Mouse (Mus musculus): ENCODE measurements around the gene Kcnmb3. TPM values are rescaled to one million over a fixed set of nuclear protein-coding genes. Genes with fewer than 3 reads are reported as not detected.
"Not testable (repeated sequence)": the region's sequence is repeated elsewhere in the genome, so short reads cannot be mapped to it uniquely, and the experiment has no call there.

Gene Kcnmb3
- polyA plus RNA-seq, 1 experiment from 2014 or later, result 0.16 TPM

DNA sequence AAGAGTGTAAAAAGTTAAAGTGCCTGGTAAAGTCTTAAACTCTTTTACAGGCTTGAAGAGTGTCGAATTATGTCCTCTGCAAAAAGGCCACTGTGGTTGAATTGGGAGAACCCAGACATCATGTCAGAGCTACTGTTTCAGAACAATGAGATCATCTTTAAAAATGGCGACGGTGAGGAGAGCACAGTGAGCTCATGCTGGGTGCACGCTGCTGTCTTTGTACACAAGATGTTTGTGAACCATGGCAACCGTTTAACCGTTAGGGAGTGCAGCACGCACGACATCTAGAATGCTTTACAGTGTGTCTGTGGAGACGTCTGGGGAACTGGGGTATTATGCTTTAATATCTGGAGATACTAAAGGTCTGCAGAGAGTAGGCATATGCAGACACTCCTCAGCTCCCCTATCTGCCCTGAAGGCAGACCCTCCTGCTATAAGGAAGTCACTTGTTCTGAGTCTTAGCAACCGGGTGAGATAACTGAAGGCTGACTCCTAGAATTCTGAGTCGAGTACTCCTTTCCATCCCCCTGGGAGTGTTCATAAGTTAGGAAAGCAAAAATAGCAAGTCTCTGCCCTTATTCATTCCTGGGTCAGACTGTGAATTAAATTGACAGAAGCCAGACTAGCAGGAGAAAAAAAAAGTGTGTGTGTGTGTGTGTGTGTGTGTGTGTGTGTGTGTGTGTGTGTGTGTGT is 37.6 kb downstream of the Kcnmb3 start:
- WGBS, result 61% methylated on average over 11 of the region's 11 CpGs
- H3K36me3 ChIP-seq (ENCODE audit: control insufficient read depth, insufficient read depth, low read length), result peaks cover 52% of the 10 kb centered on the region
- H3K4me3 ChIP-seq (ENCODE audit: low read depth, low read length), result no peak overlapping the region
- no peak overlapping the region for H3K9ac ChIP-seq (replicated peaks; ENCODE audit: low read depth, low read length)
- H3K27me3 ChIP-seq (ENCODE audit: control insufficient read depth, insufficient read depth, low read length), result no peaks in the 10 kb centered on the region
- no peak overlapping the region for H3K27ac ChIP-seq (ENCODE audit: low read depth, low read length)
- peak; percentile 51; the same call in 1 of the 2 replicates for ATAC-seq (ENCODE audit: low read depth)
- no peak overlapping the region for H3K4me2 ChIP-seq (ENCODE audit: low read depth, low read length)
- no peaks in the 10 kb centered on the region for H3K9me3 ChIP-seq (ENCODE audit: control insufficient read depth, low read length)
- no peaks in the 10 kb centered on the region for H3K4me1 ChIP-seq (ENCODE audit: control insufficient read depth, insufficient read depth, low read length)

DNA sequence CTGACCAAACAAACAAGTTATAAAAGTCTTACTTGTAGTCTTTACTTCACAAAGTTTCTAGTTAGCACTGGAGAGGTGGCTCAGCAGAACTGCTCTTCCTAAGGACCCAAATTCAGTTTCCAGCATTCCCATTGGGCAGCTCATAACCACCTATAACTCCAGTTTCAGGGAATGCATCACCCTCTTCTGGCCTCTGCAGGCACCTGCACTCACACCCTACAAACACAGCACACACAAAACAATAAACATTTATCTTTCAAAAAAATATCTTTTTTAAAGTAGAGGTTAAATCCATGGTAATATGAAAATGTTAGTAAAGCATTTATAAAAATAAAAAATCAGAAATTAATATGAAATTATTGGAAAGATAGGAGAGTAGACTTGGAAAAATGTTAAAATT is 50.3 kb downstream of the Kcnmb3 start:
- no peak for ATAC-seq (ENCODE audit: low read depth)
- no peak overlapping the region for H3K27ac ChIP-seq (ENCODE audit: low read depth, low read length)
- H3K4me1 ChIP-seq (ENCODE audit: control insufficient read depth, insufficient read depth, low read length), result no peaks in the 10 kb centered on the region
- no peaks in the 10 kb centered on the region for H3K9me3 ChIP-seq (ENCODE audit: control insufficient read depth, low read length)
- H3K4me3 ChIP-seq (ENCODE audit: low read depth, low read length), result no peak overlapping the region
- H3K4me2 ChIP-seq (ENCODE audit: low read depth, low read length), result no peak overlapping the region
- H3K9ac ChIP-seq (replicated peaks; ENCODE audit: low read depth, low read length), result no peak overlapping the region
- H3K36me3 ChIP-seq (ENCODE audit: control insufficient read depth, insufficient read depth, low read length), result peaks cover 49% of the 10 kb centered on the region
- no peaks in the 10 kb centered on the region for H3K27me3 ChIP-seq (ENCODE audit: control insufficient read depth, insufficient read depth, low read length)

DNA sequence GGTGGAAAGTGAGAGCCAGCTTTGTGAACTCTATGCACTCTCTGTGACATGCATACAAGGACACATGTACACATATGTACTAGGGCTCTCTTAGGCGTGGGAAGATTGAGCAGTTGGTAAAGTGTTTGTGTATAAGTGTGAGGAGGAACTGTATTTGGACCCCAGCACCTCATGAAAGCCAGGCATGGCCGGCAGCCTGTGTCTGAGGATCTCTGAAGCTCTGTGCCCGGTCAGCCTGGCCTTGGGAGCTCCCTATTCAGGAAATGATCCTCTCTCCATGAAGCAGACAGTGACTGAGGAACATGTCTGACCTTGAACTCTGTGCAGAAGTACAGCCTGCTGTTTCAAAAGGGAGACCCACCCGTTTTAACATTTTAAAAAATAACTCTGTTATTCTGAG is 53.3 kb downstream of the Kcnmb3 start:
- H3K9me3 ChIP-seq (ENCODE audit: control insufficient read depth, low read length), result no peaks in the 10 kb centered on the region
- 90% methylated on average over 4 of the region's 4 CpGs for WGBS

DNA sequence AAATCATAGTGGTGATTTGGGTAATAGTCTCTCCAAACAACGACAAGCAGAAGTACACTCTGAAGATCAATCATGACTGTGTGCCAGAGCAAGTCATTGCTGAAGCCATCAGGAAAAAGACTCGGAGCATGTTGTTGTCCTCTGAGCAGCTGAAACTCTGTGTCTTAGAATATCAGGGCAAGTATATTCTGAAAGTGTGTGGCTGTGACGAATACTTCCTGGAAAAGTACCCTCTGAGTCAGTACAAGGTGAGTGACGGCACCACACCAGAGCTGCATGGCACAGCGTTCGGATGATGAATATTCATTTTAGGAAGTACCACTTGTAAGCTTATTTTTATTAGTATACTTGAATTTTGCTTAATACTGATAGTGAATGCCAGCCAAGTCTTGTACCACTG is 54.2 kb downstream of the Kcnmb3 start:
- no peak overlapping the region for H3K27ac ChIP-seq (ENCODE audit: low read depth, low read length)
- no peak overlapping the region for H3K4me2 ChIP-seq (ENCODE audit: low read depth, low read length)
- H3K9ac ChIP-seq (replicated peaks; ENCODE audit: low read depth, low read length), result no peak overlapping the region
- no peak overlapping the region for H3K4me3 ChIP-seq (ENCODE audit: low read depth, low read length)
- H3K4me1 ChIP-seq (ENCODE audit: control insufficient read depth, insufficient read depth, low read length), result no peaks in the 10 kb centered on the region
- ATAC-seq (ENCODE audit: low read depth), result no peak
- no peaks in the 10 kb centered on the region for H3K9me3 ChIP-seq (ENCODE audit: control insufficient read depth, low read length)
- H3K36me3 ChIP-seq (ENCODE audit: control insufficient read depth, insufficient read depth, low read length), result peaks cover 42% of the 10 kb centered on the region
- no peaks in the 10 kb centered on the region for H3K27me3 ChIP-seq (ENCODE audit: control insufficient read depth, insufficient read depth, low read length)
- WGBS, result 96% methylated on average over 6 of the region's 6 CpGs

More for the DNA sequence above, 53.3 kb downstream of the Kcnmb3 start:
- no peak for ATAC-seq (ENCODE audit: low read depth)
- no peak overlapping the region for H3K27ac ChIP-seq (ENCODE audit: low read depth, low read length)
- no peak overlapping the region for H3K4me3 ChIP-seq (ENCODE audit: low read depth, low read length)
- H3K27me3 ChIP-seq (ENCODE audit: control insufficient read depth, insufficient read depth, low read length), result no peaks in the 10 kb centered on the region
- no peak overlapping the region for H3K9ac ChIP-seq (replicated peaks; ENCODE audit: low read depth, low read length)
- H3K4me1 ChIP-seq (ENCODE audit: control insufficient read depth, insufficient read depth, low read length), result no peaks in the 10 kb centered on the region
- no peak overlapping the region for H3K4me2 ChIP-seq (ENCODE audit: low read depth, low read length)
- peaks cover 42% of the 10 kb centered on the region for H3K36me3 ChIP-seq (ENCODE audit: control insufficient read depth, insufficient read depth, low read length)

DNA sequence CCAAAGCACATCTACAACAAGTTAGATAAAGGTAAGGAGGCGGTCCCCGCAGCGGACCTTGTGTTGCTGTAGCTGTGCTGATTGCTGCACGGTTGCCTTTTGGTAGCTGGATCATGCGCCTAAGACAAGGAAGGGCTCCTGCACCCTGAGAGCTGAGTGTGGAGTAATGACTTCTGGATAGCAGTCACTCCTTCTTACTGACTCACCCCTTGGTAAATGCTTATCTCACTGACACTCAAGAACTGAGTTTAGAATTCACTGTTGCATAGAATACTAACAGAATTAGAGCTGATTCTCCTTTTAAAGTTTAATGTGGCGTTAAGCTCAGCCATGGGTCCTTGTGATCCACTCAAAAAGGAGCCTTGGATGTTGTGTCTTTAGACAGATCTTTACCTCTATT is 54.7 kb downstream of the Kcnmb3 start:
- peaks cover 40% of the 10 kb centered on the region for H3K36me3 ChIP-seq (ENCODE audit: control insufficient read depth, insufficient read depth, low read length)
- H3K9me3 ChIP-seq (ENCODE audit: control insufficient read depth, low read length), result no peaks in the 10 kb centered on the region
- H3K4me3 ChIP-seq (ENCODE audit: low read depth, low read length), result no peak overlapping the region
- H3K27me3 ChIP-seq (ENCODE audit: control insufficient read depth, insufficient read depth, low read length), result no peaks in the 10 kb centered on the region
- WGBS, result 97% methylated on average over 6 of the region's 6 CpGs
- ATAC-seq (ENCODE audit: low read depth), result no peak
- H3K9ac ChIP-seq (replicated peaks; ENCODE audit: low read depth, low read length), result no peak overlapping the region
- H3K4me2 ChIP-seq (ENCODE audit: low read depth, low read length), result no peak overlapping the region
- no peaks in the 10 kb centered on the region for H3K4me1 ChIP-seq (ENCODE audit: control insufficient read depth, insufficient read depth, low read length)
- H3K27ac ChIP-seq (ENCODE audit: low read depth, low read length), result no peak overlapping the region

DNA sequence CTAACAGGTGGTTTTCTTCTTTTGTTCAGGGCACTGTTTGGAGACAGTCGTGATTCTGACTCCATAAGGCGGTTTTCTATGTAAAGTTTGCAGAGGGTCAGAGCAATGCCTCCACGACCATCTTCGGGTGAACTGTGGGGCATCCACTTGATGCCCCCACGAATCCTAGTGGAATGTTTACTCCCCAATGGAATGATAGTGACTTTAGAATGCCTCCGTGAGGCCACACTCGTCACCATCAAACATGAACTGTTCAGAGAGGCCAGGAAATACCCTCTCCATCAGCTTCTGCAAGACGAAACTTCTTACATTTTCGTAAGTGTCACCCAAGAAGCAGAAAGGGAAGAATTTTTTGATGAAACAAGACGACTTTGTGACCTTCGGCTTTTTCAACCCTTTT is 55.9 kb downstream of the Kcnmb3 start:
- H3K9ac ChIP-seq (replicated peaks; ENCODE audit: low read depth, low read length), result no peak overlapping the region
- no peak for ATAC-seq (ENCODE audit: low read depth)
- no peak overlapping the region for H3K4me3 ChIP-seq (ENCODE audit: low read depth, low read length)
- H3K9me3 ChIP-seq (ENCODE audit: control insufficient read depth, low read length), result no peaks in the 10 kb centered on the region
- H3K27me3 ChIP-seq (ENCODE audit: control insufficient read depth, insufficient read depth, low read length), result no peaks in the 10 kb centered on the region
- H3K27ac ChIP-seq (ENCODE audit: low read depth, low read length), result no peak overlapping the region
- H3K4me1 ChIP-seq (ENCODE audit: control insufficient read depth, insufficient read depth, low read length), result no peaks in the 10 kb centered on the region
- peaks cover 30% of the 10 kb centered on the region for H3K36me3 ChIP-seq (ENCODE audit: control insufficient read depth, insufficient read depth, low read length)
- H3K4me2 ChIP-seq (ENCODE audit: low read depth, low read length), result no peak overlapping the region
- 88% methylated on average over 11 of the region's 11 CpGs for WGBS

DNA sequence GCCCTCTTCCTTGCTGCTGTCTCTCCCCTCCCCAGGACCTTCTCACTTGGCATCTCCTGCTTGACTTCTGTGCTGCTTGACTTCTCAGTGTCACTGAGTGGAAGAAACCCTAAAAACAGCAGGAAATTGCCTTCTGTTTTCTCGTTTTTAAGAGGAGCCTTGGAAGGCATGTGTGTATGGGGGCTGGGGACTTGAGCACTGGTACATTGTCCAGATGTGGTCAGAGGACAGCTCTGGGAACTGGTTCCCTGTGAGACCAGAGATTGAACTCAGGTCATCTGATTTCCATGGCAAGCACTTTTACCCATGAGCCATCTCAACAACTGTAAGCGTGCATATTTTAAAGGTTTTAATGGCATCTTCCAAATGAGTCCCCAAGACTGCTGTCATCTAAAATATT is 58.0 kb downstream of the Kcnmb3 start:
- Histone ChIP-seq H3K27ac (ENCODE audit: low read depth, low read length) (no peak overlapping the region), H3K27me3 (ENCODE audit: control insufficient read depth, insufficient read depth, low read length) (no peaks in the 10 kb centered on the region), H3K9me3 (ENCODE audit: control insufficient read depth, low read length) (no peaks in the 10 kb centered on the region), H3K4me1 (ENCODE audit: control insufficient read depth, insufficient read depth, low read length) (no peaks in the 10 kb centered on the region), H3K4me3 (ENCODE audit: low read depth, low read length) (no peak overlapping the region), H3K36me3 (ENCODE audit: control insufficient read depth, insufficient read depth, low read length) (peaks cover 13% of the 10 kb centered on the region), H3K4me2 (ENCODE audit: low read depth, low read length) (no peak overlapping the region), H3K9ac (replicated peaks; ENCODE audit: low read depth, low read length) (no peak overlapping the region)
- 88% methylated on average over 2 of the region's 2 CpGs for WGBS
- ATAC-seq (ENCODE audit: low read depth), result no peak

DNA sequence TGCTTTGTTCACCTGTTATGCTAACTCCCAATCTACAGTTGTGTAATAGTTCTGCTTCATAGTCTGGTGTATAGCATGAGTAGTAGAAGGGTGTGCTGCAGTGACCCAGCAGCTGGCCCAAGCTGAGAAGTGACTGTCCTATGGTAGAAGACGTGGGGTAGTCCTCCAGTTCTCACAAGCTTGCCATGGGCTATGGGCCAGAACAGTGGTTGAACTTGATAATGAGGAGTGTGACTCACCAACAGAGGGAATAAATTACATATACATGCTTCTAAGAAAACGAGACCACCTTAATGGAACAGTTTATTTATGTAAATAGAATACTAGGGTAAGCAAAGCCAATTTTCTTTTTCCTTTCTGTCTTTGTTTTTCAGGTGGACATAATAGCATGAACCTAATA is 61.6 kb downstream of the Kcnmb3 start:
- no peaks in the 10 kb centered on the region for H3K36me3 ChIP-seq (ENCODE audit: control insufficient read depth, insufficient read depth, low read length)
- no peak overlapping the region for H3K9ac ChIP-seq (replicated peaks; ENCODE audit: low read depth, low read length)
- no peak overlapping the region for H3K27ac ChIP-seq (ENCODE audit: low read depth, low read length)
- no peak overlapping the region for H3K4me2 ChIP-seq (ENCODE audit: low read depth, low read length)
- no peak for ATAC-seq (ENCODE audit: low read depth)
- H3K4me3 ChIP-seq (ENCODE audit: low read depth, low read length), result no peak overlapping the region
- WGBS, result 75% methylated on average over 2 of the region's 2 CpGs
- no peaks in the 10 kb centered on the region for H3K27me3 ChIP-seq (ENCODE audit: control insufficient read depth, insufficient read depth, low read length)
- no peaks in the 10 kb centered on the region for H3K9me3 ChIP-seq (ENCODE audit: control insufficient read depth, low read length)
- no peaks in the 10 kb centered on the region for H3K4me1 ChIP-seq (ENCODE audit: control insufficient read depth, insufficient read depth, low read length)

DNA sequence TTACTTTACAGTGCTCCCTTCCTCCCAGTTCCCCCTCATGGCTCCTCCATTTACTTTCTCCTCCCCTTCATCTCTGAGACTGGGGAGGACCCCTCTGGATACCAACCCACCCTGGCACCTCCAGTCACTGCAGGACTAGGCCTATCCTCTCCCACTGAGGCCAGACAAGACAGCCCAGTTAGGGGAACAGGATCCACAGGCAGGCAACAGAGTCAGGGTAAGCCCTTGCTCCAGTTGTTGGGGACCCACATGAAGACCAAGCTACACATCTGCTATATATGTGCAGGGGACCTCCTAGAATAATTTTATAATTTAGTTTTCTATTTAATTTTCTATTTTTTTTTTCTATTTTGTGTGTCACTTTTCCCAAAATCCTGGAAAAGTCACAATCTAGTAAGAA is 62.7 kb downstream of the Kcnmb3 start:
- H3K4me1 ChIP-seq (ENCODE audit: control insufficient read depth, insufficient read depth, low read length); H3K4me2 ChIP-seq (ENCODE audit: low read depth, low read length); H3K36me3 ChIP-seq (ENCODE audit: control insufficient read depth, insufficient read depth, low read length); H3K9ac ChIP-seq (replicated peaks; ENCODE audit: low read depth, low read length); ATAC-seq (ENCODE audit: low read depth); H3K9me3 ChIP-seq (ENCODE audit: control insufficient read depth, low read length); H3K4me3 ChIP-seq (ENCODE audit: low read depth, low read length); H3K27ac ChIP-seq (ENCODE audit: low read depth, low read length); H3K27me3 ChIP-seq (ENCODE audit: control insufficient read depth, insufficient read depth, low read length): not testable (repeated sequence)
